Mouse (Mus musculus) MEL (cell line): Measurements from ENCODE around the gene Stk32b. TPM values are rescaled to one million over a fixed set of nuclear protein-coding genes. Genes with fewer than 3 reads are reported as not detected.

Experiments used
- DNase-seq: peaks from one replicate; pipeline ENCODE4 v3.0.0; 2011; ENCODE audit warnings: low read depth, low spot score
- H3K27ac ChIP-seq: 2 replicates; pipeline ENCODE4 v1.5.1; 2012; ENCODE audit warnings: low read depth, mild to moderate bottlenecking, control low read depth, low read length, moderate library complexity; ENCODE audit not compliant: control insufficient read depth
- H3K27me3 ChIP-seq, 2 experiments: fragments of 150-350 bp in 1 of 2; sonication (generic) in 1 of 2; 2 replicates each; pipeline ENCODE4 v1.6.1; 2012; ENCODE audit warnings: low read length in 2 of 2, mild to moderate bottlenecking in 2 of 2, improper control_type of control experiment in 1 of 2, moderate library complexity in 1 of 2; ENCODE audit not compliant: insufficient read depth in 2 of 2, control insufficient read depth in 1 of 2
- H3K36me3 ChIP-seq, 2 experiments: 2 replicates each; pipeline ENCODE4 v1.6.1; 2012 to 2014; ENCODE audit warnings: low read length in 2 of 2, improper control_type of control experiment in 1 of 2, inconsistent platforms in 1 of 2, mild to moderate bottlenecking in 1 of 2; ENCODE audit not compliant: insufficient read depth in 2 of 2, control insufficient read depth in 1 of 2
- H3K4me1 ChIP-seq, 2 experiments: fragments of 150-350 bp in 1 of 2; sonication (generic) in 1 of 2; 2 replicates each; pipeline ENCODE4 v1.6.1; 2012; ENCODE audit warnings: low read length in 2 of 2, improper control_type of control experiment in 1 of 2, mild to moderate bottlenecking in 1 of 2; ENCODE audit not compliant: insufficient read depth in 2 of 2, control insufficient read depth in 1 of 2
- H3K4me3 ChIP-seq, 2 experiments: fragments of 150-350 bp in 1 of 2; sonication (generic) in 1 of 2; 2 replicates each; pipeline ENCODE4 v1.5.1; 2012; ENCODE audit warnings: low read depth in 2 of 2, low read length in 2 of 2, mild to moderate bottlenecking in 2 of 2, moderate library complexity in 2 of 2, control low read depth in 1 of 2, improper control_type of control experiment in 1 of 2; ENCODE audit not compliant: control insufficient read depth in 1 of 2, insufficient read depth in 1 of 2
- H3K79me2 ChIP-seq: 2 replicates; pipeline ENCODE4 v1.6.1; 2012; ENCODE audit warnings: mild to moderate bottlenecking, low read length, moderate library complexity; ENCODE audit not compliant: control insufficient read depth, poor library complexity, insufficient read depth
- H3K9ac ChIP-seq: 2 replicates; pipeline ENCODE4 v1.6.1; 2012; ENCODE audit warnings: low read depth, mild to moderate bottlenecking, control low read depth, low read length, moderate library complexity; ENCODE audit not compliant: control insufficient read depth, poor library complexity, severe bottlenecking
- H3K9me3 ChIP-seq: fragments of 150-350 bp; sonication (generic); replicated peaks from 2 replicates; pipeline ENCODE4 v1.6.1; 2012; ENCODE audit warnings: mild to moderate bottlenecking, low read length, improper control_type of control experiment, moderate library complexity; ENCODE audit not compliant: insufficient read depth
- BHLHE40 ChIP-seq: IDR thresholded peaks from 2 replicates; pipeline ENCODE4 v1.6.1; 2012; ENCODE audit warnings: low read depth, mild to moderate bottlenecking, inconsistent platforms, low read length, improper control_type of control experiment, borderline replicate concordance
- CHD1 ChIP-seq: IDR thresholded peaks from 2 replicates; pipeline ENCODE4 v1.6.1; 2012; ENCODE audit warnings: low read depth, mild to moderate bottlenecking, inconsistent platforms, low read length, improper control_type of control experiment
- CHD2 ChIP-seq: IDR thresholded peaks from 2 replicates; pipeline ENCODE4 v1.6.1; 2011; ENCODE audit warnings: low read length, improper control_type of control experiment
- CTCF ChIP-seq, 3 experiments: IDR thresholded peaks in 2 of 3; conservative IDR thresholded peaks in 1 of 3; 2 replicates each; pipeline ENCODE4 v1.5.1; 2011 to 2012; ENCODE audit warnings: low read length in 3 of 3, low read depth in 2 of 3, mild to moderate bottlenecking in 2 of 3, improper control_type of control experiment in 1 of 3, inconsistent platforms in 1 of 3, mixed read lengths in 1 of 3, moderate library complexity in 1 of 3; ENCODE audit not compliant: control insufficient read depth in 1 of 3, insufficient read depth in 1 of 3, poor library complexity in 1 of 3, severe bottlenecking in 1 of 3
- E2F4 ChIP-seq: IDR thresholded peaks from 2 replicates; pipeline ENCODE4 v1.6.1; 2011; ENCODE audit warnings: low read depth, low read length, improper control_type of control experiment, borderline replicate concordance
- ELF1 ChIP-seq: IDR thresholded peaks from 2 replicates; pipeline ENCODE4 v1.6.1; 2014; ENCODE audit warnings: low read depth, mild to moderate bottlenecking, inconsistent platforms, low read length, improper control_type of control experiment, moderate library complexity
- EP300 ChIP-seq, 2 experiments: IDR thresholded peaks; 2 replicates each; pipeline ENCODE4 v1.6.1; 2011; ENCODE audit warnings: improper control_type of control experiment in 2 of 2, low read length in 2 of 2, low read depth in 1 of 2, mild to moderate bottlenecking in 1 of 2
- MAFK ChIP-seq: IDR thresholded peaks from 2 replicates; pipeline ENCODE4 v1.6.1; 2011; ENCODE audit warnings: low read depth, mild to moderate bottlenecking, low read length, improper control_type of control experiment, borderline replicate concordance
- MAZ ChIP-seq: IDR thresholded peaks from 2 replicates; pipeline ENCODE4 v1.6.1; 2012; ENCODE audit warnings: low read depth, mild to moderate bottlenecking, inconsistent platforms, low read length, improper control_type of control experiment
- MXI1 ChIP-seq: IDR thresholded peaks from 2 replicates; pipeline ENCODE4 v1.6.1; 2011; ENCODE audit warnings: mild to moderate bottlenecking, low read depth, low read length, improper control_type of control experiment
- MYC ChIP-seq: IDR thresholded peaks from 2 replicates; pipeline ENCODE4 v1.6.1; 2011; ENCODE audit warnings: low read depth, mild to moderate bottlenecking, low read length, improper control_type of control experiment, moderate library complexity
- NELFE ChIP-seq: IDR thresholded peaks from 2 replicates; pipeline ENCODE4 v1.6.1; 2011; ENCODE audit warnings: low read depth, low read length, improper control_type of control experiment
- NRF1 ChIP-seq: IDR thresholded peaks from 2 replicates; pipeline ENCODE4 v1.6.1; 2014; ENCODE audit warnings: low read depth, mild to moderate bottlenecking, inconsistent platforms, low read length, improper control_type of control experiment, moderate library complexity; ENCODE audit not compliant: poor library complexity, insufficient read depth, severe bottlenecking
- POLR2A ChIP-seq, 2 experiments: IDR thresholded peaks; 2 replicates each; pipeline ENCODE4 v1.6.1; 2011 to 2012; ENCODE audit warnings: low read length in 2 of 2, mild to moderate bottlenecking in 2 of 2, control low read depth in 1 of 2, improper control_type of control experiment in 1 of 2, low read depth in 1 of 2, moderate library complexity in 1 of 2; ENCODE audit not compliant: control insufficient read depth in 1 of 2, insufficient read depth in 1 of 2, poor library complexity in 1 of 2
- RAD21 ChIP-seq: IDR thresholded peaks from 2 replicates; pipeline ENCODE4 v1.6.1; 2011; ENCODE audit warnings: mild to moderate bottlenecking, low read depth, low read length, improper control_type of control experiment
- RCOR1 ChIP-seq: IDR thresholded peaks from 2 replicates; pipeline ENCODE4 v1.6.1; 2012; ENCODE audit warnings: low read depth, mild to moderate bottlenecking, inconsistent platforms, low read length, improper control_type of control experiment
- SIN3A ChIP-seq: IDR thresholded peaks from 2 replicates; pipeline ENCODE4 v1.6.1; 2012; ENCODE audit warnings: low read length, improper control_type of control experiment, inconsistent platforms
- TAL1 ChIP-seq: IDR thresholded peaks from 2 replicates; pipeline ENCODE4 v1.6.1; 2012; ENCODE audit warnings: mild to moderate bottlenecking, inconsistent platforms, low read length, moderate library complexity, mixed read lengths
- TBP ChIP-seq: IDR thresholded peaks from 2 replicates; pipeline ENCODE4 v1.8.0; 2011; ENCODE audit warnings: low read depth, low read length, improper control_type of control experiment
- TCF12 ChIP-seq: IDR thresholded peaks from 2 replicates; pipeline ENCODE4 v1.6.1; 2014; ENCODE audit warnings: low read depth, mild to moderate bottlenecking, inconsistent platforms, low read length, improper control_type of control experiment, moderate library complexity
- USF1 ChIP-seq: IDR thresholded peaks from 2 replicates; pipeline ENCODE4 v1.6.1; 2014; ENCODE audit warnings: low read depth, mild to moderate bottlenecking, inconsistent platforms, low read length, improper control_type of control experiment, moderate library complexity
- USF2 ChIP-seq, 2 experiments: IDR thresholded peaks; 2 replicates each; pipeline ENCODE4 v1.6.1; 2011 to 2012; ENCODE audit warnings: improper control_type of control experiment in 2 of 2, low read length in 2 of 2, borderline replicate concordance in 1 of 2, inconsistent platforms in 1 of 2, low read depth in 1 of 2, mild to moderate bottlenecking in 1 of 2; ENCODE audit not compliant: insufficient read depth in 1 of 2
- ZKSCAN1 ChIP-seq: IDR thresholded peaks from 2 replicates; pipeline ENCODE4 v1.6.1; 2012; ENCODE audit warnings: low read depth, mild to moderate bottlenecking, inconsistent platforms, low read length, improper control_type of control experiment, moderate library complexity
- ZMIZ1 ChIP-seq: IDR thresholded peaks from 2 replicates; pipeline ENCODE4 v1.6.1; 2012; ENCODE audit warnings: low read depth, mild to moderate bottlenecking, inconsistent platforms, low read length, improper control_type of control experiment, moderate library complexity
- ZNF384 ChIP-seq: IDR thresholded peaks from 2 replicates; pipeline ENCODE4 v1.6.1; 2012; ENCODE audit warnings: low read depth, mild to moderate bottlenecking, inconsistent platforms, low read length, improper control_type of control experiment
- polyA plus RNA-seq, 2 experiments: library from polyadenylated mRNA; stranded (reverse) in 1 of 2; unstranded in 1 of 2; fragments of >175 nt in 1 of 2; fragments of >200 nt in 1 of 2; gene quantifications; 2 replicates each; pipeline versions ENCODE4 v1.2.1 to v1.2.4; 2012; ENCODE audit warnings: low replicate concordance in 2 of 2, low read depth in 1 of 2; ENCODE audit not compliant: insufficient read length in 2 of 2, insufficient read depth in 1 of 2, missing spikeins in 1 of 2
- total RNA-seq: library from RNA; depleted of rRNA; stranded (reverse); fragments of 300-350 nt; gene quantifications from 2 replicates; pipeline ENCODE4 v1.2.3, GENCODE M21; 2012

Gene Stk32b
- total and polyA plus RNA-seq, 3 experiments, result not detected

GRCm38 (mm10) chr5:37447546-37447945 is 269.4 kb downstream of the Stk32b start:
- no peak for DNase-seq
- no peaks in the 10 kb centered on the region for H3K79me2 ChIP-seq
- H3K4me1 ChIP-seq, result no peaks in the 10 kb centered on the region
- no peak for TF ChIP-seq RAD21
- TF ChIP-seq TBP, result no peak
- TF ChIP-seq ZKSCAN1, result no peak
- TF ChIP-seq RCOR1, result no peak
- no peak for TF ChIP-seq TCF12
- TF ChIP-seq USF1, result no peak
- TF ChIP-seq BHLHE40, result no peak
- TF ChIP-seq MAFK, result no peak
- no peak for TF ChIP-seq TAL1
- no peak for TF ChIP-seq EP300 (IDR thresholded peaks at IDR 0.05; ENCODE audit: low read depth in 1 of 2, low read length in 2 of 2)
- no peak for TF ChIP-seq ZNF384
- no peak for TF ChIP-seq SIN3A
- TF ChIP-seq NELFE, result no peak
- TF ChIP-seq MAZ, result no peak
- no peak for TF ChIP-seq CHD1
- no peak for TF ChIP-seq NRF1
- no peak for TF ChIP-seq E2F4
- no peak for TF ChIP-seq ZMIZ1
- no peaks in the 10 kb centered on the region for H3K36me3 ChIP-seq
- H3K9ac ChIP-seq, result no peak overlapping the region
- H3K9me3 ChIP-seq, result no peaks in the 10 kb centered on the region
- no peak overlapping the region for H3K4me3 ChIP-seq
- H3K27me3 ChIP-seq, result no peaks in the 10 kb centered on the region
- no peak overlapping the region for H3K27ac ChIP-seq

- H3K79me2 ChIP-seq, result no peaks in the 10 kb centered on the region
- no peak overlapping the region for H3K27ac ChIP-seq
- H3K4me1 ChIP-seq, result no peaks in the 10 kb centered on the region
- no peak for DNase-seq
- TF ChIP-seq POLR2A (IDR thresholded peaks at IDR 0.05; ENCODE audit: control insufficient read depth in 1 of 2, insufficient read depth in 1 of 2, low read depth in 1 of 2, low read length in 2 of 2, poor library complexity in 1 of 2) (no peak), MXI1 (no peak), ELF1 (no peak), RCOR1 (no peak), USF2 (IDR thresholded peaks at IDR 0.05; ENCODE audit: borderline replicate concordance in 1 of 2, insufficient read depth in 1 of 2, low read depth in 1 of 2, low read length in 2 of 2) (no peak), CHD2 (no peak), SIN3A (no peak), CTCF (IDR thresholded peaks at IDR 0.05 in 2 of 3, conservative IDR thresholded peaks at IDR 0.05 in 1 of 3; ENCODE audit: control insufficient read depth in 1 of 3, insufficient read depth in 1 of 3, low read depth in 2 of 3, low read length in 3 of 3, poor library complexity in 1 of 3, severe bottlenecking in 1 of 3) (no peak), MYC (no peak)
- TF ChIP-seq, all 39 proteins: peak for 0
- Histone ChIP-seq H3K27me3 (no peaks in the 10 kb centered on the region), H3K4me3 (no peak overlapping the region), H3K36me3 (no peaks in the 10 kb centered on the region), H3K9ac (no peak overlapping the region), H3K9me3 (no peaks in the 10 kb centered on the region)
These were observed 274.2 kb downstream of the Stk32b start for GRCm38 (mm10) chr5:37442767-37443166.
